Mouse (Mus musculus) lung, adult 2 months (tissue): ENCODE results near the gene Gm49405. TPM values are rescaled to one million over a fixed set of nuclear protein-coding genes. Genes with fewer than 3 reads are reported as not detected.
"Not testable (repeated sequence)": the region's sequence is repeated elsewhere in the genome, so short reads cannot be mapped to it uniquely, and the experiment has no call there.

ENCODE experiments used
- DNase-seq: peaks from one replicate; pipeline ENCODE4 v3.0.0; 2022
- H3K4me1 ChIP-seq: fragments of 200-500 bp; 2 replicates; pipeline ENCODE4 v1.6.1; 2011; ENCODE audit warnings: low read length; ENCODE audit not compliant: control insufficient read depth, insufficient read depth
- H3K4me3 ChIP-seq: fragments of 200-500 bp; replicated peaks from 2 replicates; pipeline ENCODE3; 2011; ENCODE audit warnings: low read depth, mild to moderate bottlenecking, control low read depth, low read length; ENCODE audit errors: extremely low read depth
- CTCF ChIP-seq: fragments of 200-500 bp; IDR thresholded peaks from 2 replicates; pipeline ENCODE4 v1.5.1; 2011; ENCODE audit warnings: mild to moderate bottlenecking, low read length, control low read depth; ENCODE audit not compliant: insufficient read depth
- POLR2A ChIP-seq: fragments of 200-500 bp; IDR thresholded peaks from 2 replicates; pipeline ENCODE4 v1.6.1; 2011; ENCODE audit warnings: low read depth, mild to moderate bottlenecking, control low read depth, low read length, borderline replicate concordance; ENCODE audit errors: extremely low read depth
- WGBS: fragments of 180-500 bp; shearing (Covaris S2); methylation state at CpG from one replicate; pipeline ENCODE4 v1.1.7; 2018; 5-methylcytosine and 5-hydroxymethylcytosine counted together
- polyA plus RNA-seq: library from polyadenylated mRNA; depleted of rRNA; stranded (reverse); fragments of >200 nt; gene quantifications from 2 replicates; pipeline ENCODE4 v1.2.3, GENCODE M21; 2012; rRNA removed

Gene Gm49405
- 1.7 and 1.8 TPM in 2 replicates for polyA plus RNA-seq

GRCm38 (mm10) chr19:4000119-4000900 is at the start of gene Gm49405, which contains the start of gene Nudt8:
Gene Gm49405 (plus strand): TSS chr19:4000626.
Gene Nudt8 (plus strand): TSS chr19:4000580.
- DNase-seq: peak; percentile 97
- Histone ChIP-seq H3K4me3 (peak within 1 kb of the TSS; percentile 97), H3K4me1 (peaks cover 5% of the 10 kb centered on the region)
- peak; percentile 78 for TF ChIP-seq CTCF
- peak; percentile 85; the same call in 1 of the 2 replicates for TF ChIP-seq POLR2A
- under 1% methylated on average over 64 of the region's 64 CpGs for WGBS

- no peak for TF ChIP-seq POLR2A
- TF ChIP-seq CTCF: no peak
- no peak overlapping the region for H3K4me3 ChIP-seq
- no peaks in the 10 kb centered on the region for H3K4me1 ChIP-seq
- DNase-seq: no peak
Observed at GRCm38 (mm10) chr19:3951461-3951860, 49.0 kb upstream of the Gm49405 start.

GRCm38 (mm10) chr19:3952099-3952498 is 48.3 kb upstream of the Gm49405 start:
- no peak for DNase-seq
- WGBS: 19% methylated on average over 1 of the region's 1 CpGs
- Histone ChIP-seq H3K4me3 (no peak overlapping the region), H3K4me1 (no peaks in the 10 kb centered on the region)
- TF ChIP-seq POLR2A: no peak
- no peak for TF ChIP-seq CTCF

- H3K4me1 ChIP-seq: no peaks in the 10 kb centered on the region
- TF ChIP-seq POLR2A (no peak), CTCF (no peak)
- 64% methylated on average over 3 of the region's 3 CpGs for WGBS
- DNase-seq: no peak
- no peak overlapping the region for H3K4me3 ChIP-seq
Observed at GRCm38 (mm10) chr19:3955033-3955432, 45.4 kb upstream of the Gm49405 start.

GRCm38 (mm10) chr19:3955804-3956203 is 44.6 kb upstream of the Gm49405 start:
- TF ChIP-seq CTCF (no peak), POLR2A (no peak)
- DNase-seq: no peak
- WGBS: 58% methylated on average over 4 of the region's 4 CpGs
- Histone ChIP-seq H3K4me1 (no peaks in the 10 kb centered on the region), H3K4me3 (no peak overlapping the region)

GRCm38 (mm10) chr19:3957296-3958036 is 43.0 kb upstream of the Gm49405 start:
- DNase-seq, H3K4me3 ChIP-seq, H3K4me1 ChIP-seq: not testable (repeated sequence)
- 77% methylated on average over 5 of the region's 5 CpGs for WGBS

- Histone ChIP-seq H3K4me1 (no peaks in the 10 kb centered on the region), H3K4me3 (no peak within 1 kb of the TSS)
- DNase-seq: no peak
- no peak for TF ChIP-seq POLR2A
- TF ChIP-seq CTCF: no peak
- 46% methylated on average over 4 of the region's 4 CpGs for WGBS
Observed at GRCm38 (mm10) chr19:3958470-3958869, 42.0 kb upstream of the Gm49405 start, which contains the start of gene Aldh3b3. Gene Aldh3b3 (plus strand): TSS chr19:3958645.

- no peak for DNase-seq
- Histone ChIP-seq H3K4me1 (no peaks in the 10 kb centered on the region), H3K4me3 (no peak overlapping the region)
- TF ChIP-seq CTCF (no peak), POLR2A (no peak)
Observed at GRCm38 (mm10) chr19:3959030-3959429, 41.4 kb upstream of the Gm49405 start.

- 59% methylated on average over 5 of the region's 5 CpGs for WGBS
- TF ChIP-seq POLR2A (no peak), CTCF (no peak)
- DNase-seq: no peak
- H3K4me1 ChIP-seq: no peaks in the 10 kb centered on the region
- no peak overlapping the region for H3K4me3 ChIP-seq
Observed at GRCm38 (mm10) chr19:3960211-3960610, 40.2 kb upstream of the Gm49405 start.

- WGBS: 81% methylated on average over 6 of the region's 6 CpGs
Observed at GRCm38 (mm10) chr19:3961805-3962204, 38.6 kb upstream of the Gm49405 start.

More at GRCm38 (mm10) chr19:3961805-3962204, 38.6 kb upstream of the Gm49405 start:
- DNase-seq, H3K4me3 ChIP-seq, H3K4me1 ChIP-seq: not testable (repeated sequence)
